Mouse (Mus musculus): Measurements from ENCODE around the gene Leng1. TPM values are rescaled to one million over a fixed set of nuclear protein-coding genes. Genes with fewer than 3 reads are reported as not detected.
A peak's percentile ranks its signal among the peaks of the same experiment; 100 is the strongest.
"Not testable (repeated sequence)": the region's sequence is repeated elsewhere in the genome, so short reads cannot be mapped to it uniquely, and the experiment has no call there.

Leng1 gene
- polyA plus RNA-seq, 1 experiment from 2014 or later, result 16.8 TPM

- no peaks in the 10 kb centered on the region for H3K9me3 ChIP-seq (ENCODE audit: control insufficient read depth, low read length)
- no peak for ATAC-seq
- peaks cover 11% of the 10 kb centered on the region for H3K4me1 ChIP-seq (ENCODE audit: control insufficient read depth, insufficient read depth, low read length)
- peak overlapping the region; percentile 86 for H3K9ac ChIP-seq (ENCODE audit: low read depth, low read length)
- no peaks in the 10 kb centered on the region for H3K27me3 ChIP-seq (replicated peaks; ENCODE audit: control insufficient read depth, insufficient read depth, low read length)
- peak overlapping the region; percentile 83 for H3K4me3 ChIP-seq (ENCODE audit: low read length)
- peaks cover 10% of the 10 kb centered on the region; the same call in 1 of the 2 replicates for H3K36me3 ChIP-seq (ENCODE audit: control insufficient read depth, insufficient read depth, low read length)
- 22% methylated on average over 6 of the region's 6 CpGs for WGBS
- H3K4me2 ChIP-seq (ENCODE audit: low read depth, low read length), result peak overlapping the region; percentile 77
- peak overlapping the region; percentile 17; the same call in 1 of the 2 replicates for H3K27ac ChIP-seq (ENCODE audit: low read length)
These were observed 40.3 kb upstream of the Leng1 start for GRCm38 (mm10) chr7:3705911-3706310.

GRCm38 (mm10) chr7:3705461-3705860 lies 39.8 kb upstream of the Leng1 start:
- peak overlapping the region; percentile 18; the same call in 1 of the 2 replicates for H3K27ac ChIP-seq (ENCODE audit: low read length)
- H3K9me3 ChIP-seq (ENCODE audit: control insufficient read depth, low read length), result not testable (repeated sequence)
- WGBS, result 1% methylated on average over 6 of the region's 7 CpGs

GRCm38 (mm10) chr7:3704475-3704874 lies 38.8 kb upstream of the Leng1 start:
- peak overlapping the region; percentile 77 for H3K4me2 ChIP-seq (ENCODE audit: low read depth, low read length)
- H3K9me3 ChIP-seq (ENCODE audit: control insufficient read depth, low read length), result no peaks in the 10 kb centered on the region
- H3K9ac ChIP-seq (ENCODE audit: low read depth, low read length), result peak overlapping the region; percentile 86
- under 1% methylated on average over 20 of the region's 20 CpGs for WGBS
- H3K4me3 ChIP-seq (ENCODE audit: low read length), result peak overlapping the region; percentile 83
- peaks cover 11% of the 10 kb centered on the region for H3K4me1 ChIP-seq (ENCODE audit: control insufficient read depth, insufficient read depth, low read length)
- no peaks in the 10 kb centered on the region for H3K27me3 ChIP-seq (replicated peaks; ENCODE audit: control insufficient read depth, insufficient read depth, low read length)
- H3K36me3 ChIP-seq (ENCODE audit: control insufficient read depth, insufficient read depth, low read length), result peaks cover 11% of the 10 kb centered on the region; the same call in 1 of the 2 replicates
- ATAC-seq, result peak; percentile 14; the same call in 1 of the 2 replicates
- peak overlapping the region; percentile 94 for H3K27ac ChIP-seq (ENCODE audit: low read length)

More at GRCm38 (mm10) chr7:3705461-3705860, 39.8 kb upstream of the Leng1 start:
- ATAC-seq; H3K27me3 ChIP-seq (replicated peaks; ENCODE audit: control insufficient read depth, insufficient read depth, low read length): not testable (repeated sequence)
- H3K4me2 ChIP-seq (ENCODE audit: low read depth, low read length), result peak overlapping the region; percentile 77
- peaks cover 11% of the 10 kb centered on the region; the same call in 1 of the 2 replicates for H3K36me3 ChIP-seq (ENCODE audit: control insufficient read depth, insufficient read depth, low read length)
- H3K9ac ChIP-seq (ENCODE audit: low read depth, low read length), result peak overlapping the region; percentile 86
- peaks cover 11% of the 10 kb centered on the region for H3K4me1 ChIP-seq (ENCODE audit: control insufficient read depth, insufficient read depth, low read length)
- H3K4me3 ChIP-seq (ENCODE audit: low read length), result peak overlapping the region; percentile 83

GRCm38 (mm10) chr7:3703879-3704441 lies 38.3 kb upstream of the Leng1 start, which contains the start of gene Rps9:
Gene Rps9, plus strand, starts transcription at chr7:3703993.
- H3K27me3 ChIP-seq (replicated peaks; ENCODE audit: control insufficient read depth, insufficient read depth, low read length), result no peaks in the 10 kb centered on the region
- peak within 1 kb of the TSS; percentile 94 for H3K27ac ChIP-seq (ENCODE audit: low read length)
- H3K9ac ChIP-seq (ENCODE audit: low read depth, low read length), result peak within 1 kb of the TSS; percentile 86
- ATAC-seq, result peak; percentile 94
- WGBS, result 2% methylated on average over 42 of the region's 42 CpGs
- H3K4me2 ChIP-seq (ENCODE audit: low read depth, low read length), result peak within 1 kb of the TSS; percentile 77
- peaks cover 11% of the 10 kb centered on the region; the same call in 1 of the 2 replicates for H3K36me3 ChIP-seq (ENCODE audit: control insufficient read depth, insufficient read depth, low read length)
- H3K4me1 ChIP-seq (ENCODE audit: control insufficient read depth, insufficient read depth, low read length), result peaks cover 11% of the 10 kb centered on the region
- no peaks in the 10 kb centered on the region for H3K9me3 ChIP-seq (ENCODE audit: control insufficient read depth, low read length)
- peak within 1 kb of the TSS; percentile 83 for H3K4me3 ChIP-seq (ENCODE audit: low read length)

- H3K27ac ChIP-seq (ENCODE audit: low read length), result peak overlapping the region; percentile 64
- peak overlapping the region; percentile 83 for H3K4me3 ChIP-seq (ENCODE audit: low read length)
- H3K36me3 ChIP-seq (ENCODE audit: control insufficient read depth, insufficient read depth, low read length), result peaks cover 11% of the 10 kb centered on the region; the same call in 1 of the 2 replicates
- H3K27me3 ChIP-seq (replicated peaks; ENCODE audit: control insufficient read depth, insufficient read depth, low read length), result no peaks in the 10 kb centered on the region
- H3K9ac ChIP-seq (ENCODE audit: low read depth, low read length), result peak overlapping the region; percentile 58
- H3K4me1 ChIP-seq (ENCODE audit: control insufficient read depth, insufficient read depth, low read length), result peaks cover 11% of the 10 kb centered on the region
- WGBS, result 20% methylated on average over 6 of the region's 6 CpGs
- peak overlapping the region; percentile 55 for H3K4me2 ChIP-seq (ENCODE audit: low read depth, low read length)
- H3K9me3 ChIP-seq (ENCODE audit: control insufficient read depth, low read length), result no peaks in the 10 kb centered on the region
- peak; percentile 58 for ATAC-seq
These were observed 37.7 kb upstream of the Leng1 start for GRCm38 (mm10) chr7:3703148-3703878.

- H3K4me1 ChIP-seq (ENCODE audit: control insufficient read depth, insufficient read depth, low read length), result 0 out of 2 replicates have a peak, but pooled peaks cover 5% of the 10 kb centered on the region
- 96% methylated on average over 6 of the region's 6 CpGs for WGBS
- ATAC-seq, result no peak
- no peaks in the 10 kb centered on the region for H3K27me3 ChIP-seq (replicated peaks; ENCODE audit: control insufficient read depth, insufficient read depth, low read length)
- no peak overlapping the region for H3K27ac ChIP-seq (ENCODE audit: low read length)
- H3K36me3 ChIP-seq (ENCODE audit: control insufficient read depth, insufficient read depth, low read length), result peaks cover 4% of the 10 kb centered on the region; the same call in 1 of the 2 replicates
- H3K4me3 ChIP-seq (ENCODE audit: low read length), result no peak overlapping the region
- H3K9me3 ChIP-seq (ENCODE audit: control insufficient read depth, low read length), result no peaks in the 10 kb centered on the region
- H3K4me2 ChIP-seq (ENCODE audit: low read depth, low read length), result no peak overlapping the region
- no peak overlapping the region for H3K9ac ChIP-seq (ENCODE audit: low read depth, low read length)
These were observed 32.8 kb upstream of the Leng1 start for GRCm38 (mm10) chr7:3698471-3698870.

GRCm38 (mm10) chr7:3694949-3695305 lies 29.3 kb upstream of the Leng1 start:
- ATAC-seq; H3K9me3 ChIP-seq (ENCODE audit: control insufficient read depth, low read length); H3K27me3 ChIP-seq (replicated peaks; ENCODE audit: control insufficient read depth, insufficient read depth, low read length); H3K36me3 ChIP-seq (ENCODE audit: control insufficient read depth, insufficient read depth, low read length): not testable (repeated sequence)
- H3K9ac ChIP-seq (ENCODE audit: low read depth, low read length), result peak overlapping the region; percentile 95
- H3K27ac ChIP-seq (ENCODE audit: low read length), result peak overlapping the region; percentile 94
- H3K4me3 ChIP-seq (ENCODE audit: low read length), result peak overlapping the region; percentile 87
- WGBS, result 3% methylated on average over 9 of the region's 9 CpGs
- peaks cover 12% of the 10 kb centered on the region for H3K4me1 ChIP-seq (ENCODE audit: control insufficient read depth, insufficient read depth, low read length)
- peak overlapping the region; percentile 89 for H3K4me2 ChIP-seq (ENCODE audit: low read depth, low read length)

GRCm38 (mm10) chr7:3694076-3694948 lies 28.7 kb upstream of the Leng1 start:
- Histone ChIP-seq H3K9ac (ENCODE audit: low read depth, low read length) (peak overlapping the region; percentile 95), H3K4me2 (ENCODE audit: low read depth, low read length) (peak overlapping the region; percentile 89), H3K4me3 (ENCODE audit: low read length) (peak overlapping the region; percentile 87), H3K9me3 (ENCODE audit: control insufficient read depth, low read length) (no peaks in the 10 kb centered on the region), H3K36me3 (ENCODE audit: control insufficient read depth, insufficient read depth, low read length) (no peaks in the 10 kb centered on the region; the same call in 1 of the 2 replicates), H3K4me1 (ENCODE audit: control insufficient read depth, insufficient read depth, low read length) (peaks cover 12% of the 10 kb centered on the region), H3K27ac (ENCODE audit: low read length) (peak overlapping the region; percentile 94), H3K27me3 (replicated peaks; ENCODE audit: control insufficient read depth, insufficient read depth, low read length) (no peaks in the 10 kb centered on the region)
- peak; percentile 64 for ATAC-seq
- 0% methylated on average over 50 of the region's 55 CpGs for WGBS

- no peaks in the 10 kb centered on the region for H3K27me3 ChIP-seq (replicated peaks; ENCODE audit: control insufficient read depth, insufficient read depth, low read length)
- no peak for ATAC-seq
- under 1% methylated on average over 18 of the region's 18 CpGs for WGBS
- H3K36me3 ChIP-seq (ENCODE audit: control insufficient read depth, insufficient read depth, low read length), result no peaks in the 10 kb centered on the region; the same call in 1 of the 2 replicates
- H3K4me2 ChIP-seq (ENCODE audit: low read depth, low read length), result peak overlapping the region; percentile 89
- no peaks in the 10 kb centered on the region for H3K9me3 ChIP-seq (ENCODE audit: control insufficient read depth, low read length)
- H3K4me1 ChIP-seq (ENCODE audit: control insufficient read depth, insufficient read depth, low read length), result peaks cover 12% of the 10 kb centered on the region
- H3K27ac ChIP-seq (ENCODE audit: low read length), result peak overlapping the region; percentile 94
- peak overlapping the region; percentile 95 for H3K9ac ChIP-seq (ENCODE audit: low read depth, low read length)
- peak overlapping the region; percentile 87 for H3K4me3 ChIP-seq (ENCODE audit: low read length)
These were observed 28.1 kb upstream of the Leng1 start for GRCm38 (mm10) chr7:3693809-3694075.

Data from intestine, embryonic 16.5 days (tissue).